Mouse (Mus musculus) forebrain, postnatal 0 days (tissue): ENCODE data around the gene Asb18. TPM values are rescaled to one million over a fixed set of nuclear protein-coding genes. Genes with fewer than 3 reads are reported as not detected.

Source experiments
- ATAC-seq: fragments of 200-750 bp; cut with Nextera tagmentation; 2 replicates; pipeline ENCODE4 v1.8.0; 2017; ENCODE audit warnings: mild to moderate bottlenecking, moderate library complexity
- DNase-seq: peaks from one replicate; pipeline ENCODE4 v3.0.0-alpha.2; 2015
- H3K27ac ChIP-seq: fragments of 300-500 bp; sonication (generic); 2 replicates; pipeline ENCODE4 v1.5.1; 2014; ENCODE audit warnings: low read depth, mild to moderate bottlenecking, antibody characterized with exemption, low read length, moderate library complexity, mixed read lengths
- H3K27me3 ChIP-seq: fragments of 300-500 bp; sonication (generic); 2 replicates; pipeline ENCODE4 v1.6.1; 2014; ENCODE audit warnings: mild to moderate bottlenecking, low read length, mixed read lengths; ENCODE audit not compliant: insufficient read depth
- H3K36me3 ChIP-seq: fragments of 300-500 bp; sonication (generic); 2 replicates; pipeline ENCODE4 v1.6.1; 2014; ENCODE audit warnings: mild to moderate bottlenecking, moderate library complexity; ENCODE audit not compliant: insufficient read depth
- H3K4me1 ChIP-seq: fragments of 300-500 bp; sonication (generic); 2 replicates; pipeline ENCODE4 v1.6.1; 2014; ENCODE audit warnings: antibody characterized with exemption; ENCODE audit not compliant: insufficient read depth
- H3K4me2 ChIP-seq: fragments of 300-500 bp; sonication (generic); 2 replicates; pipeline ENCODE4 v1.6.1; 2014; ENCODE audit warnings: low read depth, mild to moderate bottlenecking, moderate library complexity
- H3K4me3 ChIP-seq: fragments of 300-500 bp; sonication (generic); 2 replicates; pipeline ENCODE4 v1.5.1; 2014; ENCODE audit warnings: low read depth, low read length, mixed read lengths
- H3K9ac ChIP-seq: fragments of 300-500 bp; sonication (generic); 2 replicates; pipeline ENCODE4 v1.6.1; 2014; ENCODE audit warnings: mild to moderate bottlenecking
- H3K9me3 ChIP-seq: fragments of 300-500 bp; sonication (generic); 2 replicates; pipeline ENCODE4 v1.6.1; 2016; ENCODE audit warnings: low read length
- CTCF ChIP-seq: sonication (generic); IDR thresholded peaks from 2 replicates; pipeline ENCODE4 v1.5.1; 2016; ENCODE audit warnings: antibody characterized with exemption, control low read depth, low read depth
- WGBS: fragments of 180-500 bp; shearing (Covaris S2); extraction: QIAGEN DNeasy Blood & Tissue Kit; methylation state at CpG from one replicate; pipeline ENCODE4 v1.1.7; 2014; 5-methylcytosine and 5-hydroxymethylcytosine counted together
- polyA plus RNA-seq: library from polyadenylated mRNA; unstranded; fragments of >200 nt; fragmentation: Nextera tagmentation; extraction: Ambion mirVana; gene quantifications from 2 replicates; pipeline ENCODE4 v1.2.1, GENCODE M21; 2015
- total RNA-seq: library from RNA; depleted of rRNA; stranded (reverse); fragments of >200 nt; gene quantifications from 2 replicates; pipeline ENCODE4 v1.2.3, GENCODE M21; 2014

The Asb18 gene
- total and polyA plus RNA-seq, 2 experiments from 2014 or later: 0.33 to 1.4 TPM

DNA sequence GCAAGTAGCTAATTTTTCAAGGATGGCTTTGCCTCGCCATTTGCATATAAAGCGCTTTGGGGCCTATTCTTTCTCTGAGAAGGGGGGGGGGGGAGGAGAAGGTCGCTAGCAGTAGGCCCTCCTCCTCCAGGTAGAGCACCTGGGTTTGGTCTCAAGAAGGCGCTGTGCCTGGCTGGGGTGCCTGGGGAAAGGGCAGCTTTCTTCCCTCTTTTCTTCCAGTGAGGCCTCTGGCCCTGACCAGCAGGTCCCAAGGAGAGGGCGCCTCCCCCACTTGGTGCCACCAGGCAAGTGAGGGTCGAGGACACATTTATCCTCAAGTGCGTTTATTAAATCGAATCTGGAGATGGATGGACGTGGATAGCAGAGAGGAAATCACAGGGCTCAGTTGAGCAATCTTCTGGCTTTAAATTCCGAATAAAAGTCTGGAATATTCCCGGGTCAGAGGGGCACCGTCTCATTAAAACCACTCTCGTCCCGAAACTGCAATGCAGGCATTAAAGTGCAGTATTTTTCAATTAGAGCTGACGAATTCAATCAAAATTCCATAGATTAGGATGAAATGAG is 73.4 kb downstream of the Asb18 start:
- H3K9me3 ChIP-seq: no peaks in the 10 kb centered on the region
- WGBS: 6% methylated on average over 15 of the region's 15 CpGs
- H3K27me3 ChIP-seq: peaks cover 89% of the 10 kb centered on the region
- TF ChIP-seq CTCF: no peak
- no peak for DNase-seq
- no peak overlapping the region for H3K9ac ChIP-seq
- no peaks in the 10 kb centered on the region for H3K36me3 ChIP-seq
- no peak overlapping the region for H3K27ac ChIP-seq
- no peak for ATAC-seq
- H3K4me1 ChIP-seq: no peaks in the 10 kb centered on the region
- no peak overlapping the region for H3K4me2 ChIP-seq
- no peak overlapping the region for H3K4me3 ChIP-seq

DNA sequence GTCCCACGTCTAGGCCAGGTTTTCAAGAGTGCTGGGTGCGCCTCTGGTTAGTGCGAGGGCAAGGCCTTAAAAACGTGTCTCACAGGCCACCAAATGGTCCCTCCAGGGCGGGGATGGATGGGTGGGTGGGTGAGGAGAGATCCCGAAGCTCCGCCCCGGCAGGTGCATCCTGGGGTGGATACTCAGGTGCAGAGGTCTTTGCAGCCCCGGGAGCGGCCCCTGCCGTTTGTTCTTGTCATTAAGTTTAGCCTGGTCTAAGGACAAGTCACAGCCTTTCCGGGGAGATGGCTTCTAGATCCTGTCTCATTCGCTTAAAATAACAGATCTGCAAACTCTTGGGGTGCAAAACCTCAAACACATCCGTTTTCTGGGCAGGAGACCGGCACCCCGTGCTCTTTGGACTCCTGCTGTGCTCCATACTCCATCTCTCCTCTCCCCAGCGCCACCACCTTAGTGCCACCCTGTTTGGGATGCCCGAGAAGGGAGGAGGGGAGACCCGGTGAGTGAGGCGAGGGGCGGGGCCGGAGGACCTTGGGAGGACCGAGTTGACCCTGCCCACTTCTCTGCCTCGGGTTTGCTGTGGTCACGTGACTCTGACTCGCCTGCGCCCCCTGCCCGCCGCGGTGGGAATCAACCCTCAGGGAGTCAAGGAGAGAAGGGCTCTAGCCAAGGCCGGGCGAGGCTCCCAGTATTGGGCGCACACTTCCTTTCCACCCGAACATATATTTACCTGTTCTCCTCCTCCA is 74.3 kb downstream of the Asb18 start:
- WGBS: 4% methylated on average over 34 of the region's 34 CpGs

DNA sequence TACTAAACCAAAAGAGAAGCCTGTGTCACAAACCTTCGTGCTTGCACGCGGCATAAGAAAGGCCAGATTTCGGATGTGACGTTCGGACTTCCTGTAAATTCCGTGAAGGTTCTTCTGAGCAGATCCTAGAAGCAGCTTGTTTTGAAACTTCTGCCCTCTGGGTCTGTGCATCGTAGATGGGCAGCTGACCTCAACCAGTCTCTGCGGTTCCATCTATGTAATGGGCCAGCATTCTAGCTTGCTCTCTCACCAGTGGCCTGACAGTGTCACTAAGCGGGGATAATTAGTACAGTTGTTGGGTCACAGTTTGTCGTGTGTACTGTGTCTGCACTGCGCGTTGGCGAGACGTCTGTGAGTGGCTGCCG is 74.9 kb downstream of the Asb18 start:
- no peak overlapping the region for H3K4me3 ChIP-seq
- ATAC-seq: no peak
- H3K9me3 ChIP-seq: no peaks in the 10 kb centered on the region
- no peaks in the 10 kb centered on the region for H3K4me1 ChIP-seq
- H3K9ac ChIP-seq: no peak overlapping the region
- H3K27me3 ChIP-seq: peaks cover 88% of the 10 kb centered on the region
- H3K27ac ChIP-seq: no peak overlapping the region
- no peak for TF ChIP-seq CTCF
- no peak for DNase-seq
- 27% methylated on average over 16 of the region's 16 CpGs for WGBS
- H3K4me2 ChIP-seq: no peak overlapping the region
- H3K36me3 ChIP-seq: no peaks in the 10 kb centered on the region

More for the DNA sequence above, 74.3 kb downstream of the Asb18 start:
- ATAC-seq: no peak
- H3K4me1 ChIP-seq: no peaks in the 10 kb centered on the region
- H3K4me3 ChIP-seq: no peak overlapping the region
- H3K36me3 ChIP-seq: no peaks in the 10 kb centered on the region
- H3K27me3 ChIP-seq: peaks cover 89% of the 10 kb centered on the region
- no peak overlapping the region for H3K9ac ChIP-seq
- DNase-seq: peak; percentile 62
- no peaks in the 10 kb centered on the region for H3K9me3 ChIP-seq
- no peak overlapping the region for H3K27ac ChIP-seq
- no peak overlapping the region for H3K4me2 ChIP-seq
- peak; percentile 77 for TF ChIP-seq CTCF

DNA sequence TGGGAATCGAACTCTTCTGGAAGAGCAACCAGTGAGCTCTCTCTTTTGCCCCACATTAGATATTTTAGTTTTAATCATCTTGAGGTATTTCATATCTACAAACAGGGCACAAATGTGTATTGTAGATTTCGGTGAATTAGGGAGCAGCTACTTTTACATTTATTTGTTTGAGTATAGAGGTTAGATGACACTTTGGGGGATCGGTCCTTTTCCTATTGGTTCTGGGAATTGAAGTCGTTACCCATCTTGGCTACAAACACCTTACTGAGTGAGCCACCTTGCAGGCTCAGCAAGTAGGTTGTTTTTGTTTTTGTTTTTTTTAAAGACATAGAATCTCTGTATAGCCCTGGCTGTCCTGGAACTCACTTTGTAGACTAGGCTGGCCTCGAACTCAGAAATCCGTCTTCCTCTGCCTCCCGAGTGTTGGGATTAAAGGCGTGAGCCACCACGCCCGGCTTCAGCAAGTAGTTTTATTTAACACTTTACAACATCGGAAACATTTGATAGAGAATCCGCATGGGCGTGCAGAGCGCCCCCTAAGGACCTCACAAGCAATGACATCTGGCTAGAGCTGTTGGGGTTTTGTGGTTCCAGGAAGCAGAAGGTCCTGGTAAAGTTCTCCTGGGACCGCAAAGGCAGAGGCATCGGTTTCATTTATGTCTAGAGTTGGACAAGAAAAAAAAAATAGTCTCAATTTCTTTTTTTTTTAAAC is 75.4 kb downstream of the Asb18 start:
- WGBS: 26% methylated on average over 16 of the region's 16 CpGs
- DNase-seq: peak; percentile 42
- H3K4me3 ChIP-seq: no peak overlapping the region

DNA sequence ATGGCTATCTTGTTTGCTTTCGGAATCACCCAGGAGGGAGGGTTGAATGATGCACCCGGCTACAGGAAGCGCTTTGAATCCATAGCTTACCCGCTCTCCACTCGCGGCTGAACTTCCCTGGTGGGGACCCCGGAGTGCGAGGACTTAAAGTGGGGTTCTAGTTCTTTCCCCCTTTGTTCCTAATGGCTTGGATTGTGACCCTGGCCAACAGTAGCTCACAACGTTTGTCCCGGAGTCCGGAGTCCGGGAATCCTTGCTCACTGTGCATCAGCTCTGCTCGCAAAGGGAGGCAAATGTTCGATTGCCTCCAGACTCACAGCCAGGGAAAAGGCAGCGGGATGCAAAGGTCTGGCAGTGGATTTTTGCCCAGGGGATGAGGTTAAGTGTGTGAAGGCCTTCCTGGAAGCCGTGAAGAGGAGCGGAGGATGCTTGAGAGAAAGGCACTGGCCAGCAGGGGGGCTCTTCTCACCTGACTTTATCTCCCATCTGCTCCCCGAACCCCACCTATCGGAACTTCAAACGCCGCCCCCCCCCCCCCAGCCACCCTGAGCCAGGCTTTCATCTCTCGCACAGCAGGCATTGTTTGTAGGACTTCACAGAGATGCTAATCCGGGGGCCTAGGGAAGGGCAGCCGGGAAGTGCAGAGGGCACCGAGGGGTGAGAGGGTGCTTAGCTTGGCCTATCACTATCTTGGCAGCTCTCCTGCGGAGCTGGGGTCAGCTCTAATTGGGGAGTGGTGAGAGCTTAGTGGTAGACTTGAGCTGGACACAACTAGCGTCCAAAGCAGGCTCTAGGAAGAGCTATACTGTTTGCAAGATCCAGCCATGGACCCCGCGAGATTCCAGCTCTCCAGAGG is 78.7 kb downstream of the Asb18 start:
- H3K27ac ChIP-seq: no peak overlapping the region
- H3K27me3 ChIP-seq: peaks cover 86% of the 10 kb centered on the region
- ATAC-seq: no peak
- no peaks in the 10 kb centered on the region for H3K4me1 ChIP-seq
- TF ChIP-seq CTCF: no peak
- H3K4me2 ChIP-seq: no peak overlapping the region
- 1% methylated on average over 29 of the region's 29 CpGs for WGBS
- no peaks in the 10 kb centered on the region for H3K9me3 ChIP-seq
- H3K9ac ChIP-seq: no peak overlapping the region
- H3K4me3 ChIP-seq: no peak overlapping the region
- DNase-seq: no peak
- H3K36me3 ChIP-seq: no peaks in the 10 kb centered on the region

More for the DNA sequence above, 75.4 kb downstream of the Asb18 start:
- H3K27me3 ChIP-seq: peaks cover 88% of the 10 kb centered on the region
- H3K9me3 ChIP-seq: no peaks in the 10 kb centered on the region
- no peak overlapping the region for H3K27ac ChIP-seq
- TF ChIP-seq CTCF: peak; percentile 46
- H3K4me1 ChIP-seq: no peaks in the 10 kb centered on the region
- no peak overlapping the region for H3K4me2 ChIP-seq
- H3K36me3 ChIP-seq: no peaks in the 10 kb centered on the region
- no peak overlapping the region for H3K9ac ChIP-seq
- ATAC-seq: no peak

DNA sequence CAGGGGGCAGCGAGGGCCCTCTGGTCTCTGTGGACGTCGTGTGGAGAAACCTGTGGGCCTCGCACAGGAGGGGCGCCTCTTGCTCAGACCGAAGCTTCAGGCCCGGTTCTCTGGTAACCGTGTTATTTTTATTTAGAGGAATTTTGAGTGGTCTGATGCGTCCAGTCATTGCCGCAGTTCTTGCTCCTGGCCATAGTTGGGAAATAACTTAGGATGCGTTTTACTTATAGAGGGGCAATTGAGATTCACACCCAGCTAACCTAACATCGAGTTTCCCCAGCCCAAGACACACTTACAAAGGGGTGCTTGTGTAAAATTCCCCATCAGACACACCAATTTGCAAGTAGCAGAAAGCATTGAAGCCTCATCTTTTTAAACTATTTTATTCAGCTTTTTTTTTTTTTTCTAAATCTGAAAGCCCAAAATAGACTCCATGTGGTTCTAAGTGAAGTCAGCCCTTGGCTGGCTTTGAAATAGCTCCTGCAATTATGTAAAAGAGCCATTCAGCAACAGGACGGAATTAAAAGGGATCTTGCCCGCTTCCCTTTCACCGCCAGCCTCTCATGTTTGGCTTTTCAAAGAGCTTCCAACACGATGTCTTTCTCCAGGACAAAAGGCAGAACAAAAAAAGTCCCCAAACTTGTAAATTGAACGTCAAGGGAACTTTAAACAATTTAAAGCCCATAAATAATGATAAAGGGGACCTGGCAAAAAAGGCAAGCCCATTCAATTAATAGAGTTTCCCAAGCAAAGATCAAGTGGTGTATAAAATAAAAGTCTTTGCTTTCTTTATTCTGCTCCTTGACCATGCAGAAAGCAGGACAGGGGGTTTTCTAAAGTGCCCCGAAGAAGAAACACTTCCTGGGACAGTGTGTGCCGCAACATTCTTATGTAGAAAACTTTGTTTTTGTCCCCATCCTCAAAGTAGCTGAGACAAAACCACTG is 79.9 kb downstream of the Asb18 start:
- peaks cover 87% of the 10 kb centered on the region for H3K27me3 ChIP-seq
- no peak overlapping the region for H3K4me3 ChIP-seq
- H3K9me3 ChIP-seq: no peaks in the 10 kb centered on the region
- H3K4me2 ChIP-seq: no peak overlapping the region
- 1% methylated on average over 19 of the region's 19 CpGs for WGBS
- no peak overlapping the region for H3K27ac ChIP-seq
- H3K36me3 ChIP-seq: no peaks in the 10 kb centered on the region
- ATAC-seq (no peak), DNase-seq (peak; percentile 37)
- no peaks in the 10 kb centered on the region for H3K4me1 ChIP-seq
- TF ChIP-seq CTCF: no peak
- H3K9ac ChIP-seq: no peak overlapping the region
